Mouse (Mus musculus): ENCODE results near the gene Bicd2.
"Not testable (repeated sequence)": the region's sequence is repeated elsewhere in the genome, so short reads cannot be mapped to it uniquely, and the experiment has no call there.

The Bicd2 gene

GRCm38 (mm10) chr13:49360906-49361406, 19.6 kb downstream of the Bicd2 start:
- no peak for DNase-seq (ENCODE audit: low read depth, low spot score)

GRCm38 (mm10) chr13:49362364-49362763, 21.0 kb downstream of the Bicd2 start:
- DNase-seq (ENCODE audit: low read depth, low spot score): peak; percentile 82

GRCm38 (mm10) chr13:49362804-49363203, 21.4 kb downstream of the Bicd2 start:
- DNase-seq (ENCODE audit: low read depth, low spot score): no peak

GRCm38 (mm10) chr13:49364716-49365115, 23.3 kb downstream of the Bicd2 start:
- no peak for DNase-seq (ENCODE audit: low read depth, low spot score)

GRCm38 (mm10) chr13:49367657-49368440, 26.5 kb downstream of the Bicd2 start:
- DNase-seq (ENCODE audit: low read depth, low spot score): no peak

- no peak for DNase-seq (ENCODE audit: low read depth, low spot score)
Observed at GRCm38 (mm10) chr13:49369404-49369803, 28.0 kb downstream of the Bicd2 start.

GRCm38 (mm10) chr13:49370216-49370615, 28.8 kb downstream of the Bicd2 start:
- not testable (repeated sequence) for DNase-seq (ENCODE audit: low read depth, low spot score)

- DNase-seq (ENCODE audit: low read depth, low spot score): not testable (repeated sequence)
Observed at GRCm38 (mm10) chr13:49370916-49371315, 29.5 kb downstream of the Bicd2 start.

GRCm38 (mm10) chr13:49371428-49371899, 30.1 kb downstream of the Bicd2 start:
- peak; percentile 32 for DNase-seq (ENCODE audit: low read depth, low spot score)

- no peak for DNase-seq (ENCODE audit: low read depth, low spot score)
Observed at GRCm38 (mm10) chr13:49372370-49373060, 31.1 kb downstream of the Bicd2 start.

- DNase-seq (ENCODE audit: low read depth, low spot score): no peak
Observed at GRCm38 (mm10) chr13:49374304-49374703, 32.9 kb downstream of the Bicd2 start.

- DNase-seq (ENCODE audit: low read depth, low spot score): no peak
Observed at GRCm38 (mm10) chr13:49374730-49375129, 33.3 kb downstream of the Bicd2 start.

- DNase-seq (ENCODE audit: low read depth, low spot score): no peak
Observed at GRCm38 (mm10) chr13:49377608-49378007, 36.2 kb downstream of the Bicd2 start.

- DNase-seq (ENCODE audit: low read depth, low spot score): no peak
Observed at GRCm38 (mm10) chr13:49379301-49379700, 37.9 kb downstream of the Bicd2 start.

- DNase-seq (ENCODE audit: low read depth, low spot score): peak; percentile 91
Observed at GRCm38 (mm10) chr13:49381230-49381629, 39.8 kb downstream of the Bicd2 start.

GRCm38 (mm10) chr13:49382997-49383396, 41.6 kb downstream of the Bicd2 start:
- DNase-seq (ENCODE audit: low read depth, low spot score): peak; percentile 32

GRCm38 (mm10) chr13:49384751-49385463, 43.5 kb downstream of the Bicd2 start:
- no peak for DNase-seq (ENCODE audit: low read depth, low spot score)

GRCm38 (mm10) chr13:49391374-49391773, 50.0 kb downstream of the Bicd2 start:
- DNase-seq (ENCODE audit: low read depth, low spot score): peak; percentile 79

GRCm38 (mm10) chr13:49393579-49393978, 52.2 kb downstream of the Bicd2 start:
- no peak for DNase-seq (ENCODE audit: low read depth, low spot score)

GRCm38 (mm10) chr13:49394886-49395447, 53.6 kb downstream of the Bicd2 start:
- no peak for DNase-seq (ENCODE audit: low read depth, low spot score)

GRCm38 (mm10) chr13:49396798-49397197, 55.4 kb downstream of the Bicd2 start:
- DNase-seq (ENCODE audit: low read depth, low spot score): no peak

- no peak for DNase-seq (ENCODE audit: low read depth, low spot score)
Observed at GRCm38 (mm10) chr13:49398191-49398590, 56.8 kb downstream of the Bicd2 start.
